Mouse (Mus musculus) adrenal gland, postnatal 10 days (tissue): ENCODE data around the gene Tspan9. TPM values are rescaled to one million over a fixed set of nuclear protein-coding genes. Genes with fewer than 3 reads are reported as not detected.
A peak's percentile ranks its signal among the peaks of the same experiment; 100 is the strongest.

Experiments
- DNase-seq: peaks from one replicate; pipeline ENCODE4 v3.0.0; 2021; ENCODE audit warnings: mixed read lengths
- total RNA-seq, 2 experiments: library from RNA; stranded (reverse); gene quantifications; 2 replicates each; pipeline ENCODE4 v1.2.3; 2021

The Tspan9 gene
- total RNA-seq, 2 experiments from 2014 or later, result 55.8 to 66.3 TPM

DNA sequence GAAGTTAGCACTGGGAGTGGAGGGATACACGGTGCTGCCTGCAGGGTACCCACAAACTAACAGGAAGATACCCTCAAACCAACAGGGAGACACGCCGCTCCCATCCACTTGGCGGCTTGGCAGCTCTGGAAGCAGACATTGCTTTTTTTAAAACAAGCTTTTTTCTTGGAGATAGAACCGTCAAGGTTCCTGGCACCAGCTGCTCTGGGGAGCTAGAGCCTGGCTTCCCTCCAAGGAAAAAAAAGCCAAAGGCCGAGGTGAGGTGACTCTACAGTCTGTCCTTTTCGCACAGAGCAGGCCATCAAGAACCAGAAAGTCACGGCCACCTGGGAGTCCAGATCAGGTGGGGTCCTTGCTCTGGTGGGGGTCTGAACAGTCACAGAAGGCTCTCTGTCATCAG lies 162.2 kb downstream of the Tspan9 start:
- DNase-seq, result peak; percentile 83

DNA sequence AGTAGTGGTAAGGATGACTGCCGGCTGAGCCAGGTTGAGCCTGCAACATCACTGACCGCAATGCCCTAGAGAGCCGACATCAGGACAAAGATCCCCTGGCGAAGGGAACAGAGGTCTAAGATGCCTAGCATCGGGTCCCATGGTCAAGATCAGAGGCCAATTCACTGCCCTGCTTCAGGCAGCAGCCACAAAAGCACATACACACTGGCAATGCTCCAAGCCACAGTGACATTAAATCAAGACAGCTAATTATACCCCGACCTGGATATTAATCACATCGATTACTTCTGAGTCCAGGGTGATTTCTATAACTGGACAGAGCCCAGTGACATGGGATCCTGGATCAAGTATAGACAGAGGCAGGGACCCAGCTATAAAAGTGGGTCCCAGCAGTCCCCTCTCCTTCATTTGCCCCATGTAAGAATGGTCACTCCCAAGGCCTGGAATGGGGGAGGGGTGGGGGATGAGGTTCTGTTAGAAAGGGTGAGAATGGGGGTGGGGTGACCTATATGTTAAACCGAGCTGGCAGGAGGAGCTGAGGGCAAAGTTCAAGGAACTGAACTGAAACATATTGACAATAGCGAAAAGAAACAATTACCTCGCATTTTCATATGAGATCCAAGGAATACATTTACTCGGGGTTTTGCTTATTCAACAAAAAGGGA lies 162.9 kb downstream of the Tspan9 start:
- DNase-seq, result peak; percentile 22

DNA sequence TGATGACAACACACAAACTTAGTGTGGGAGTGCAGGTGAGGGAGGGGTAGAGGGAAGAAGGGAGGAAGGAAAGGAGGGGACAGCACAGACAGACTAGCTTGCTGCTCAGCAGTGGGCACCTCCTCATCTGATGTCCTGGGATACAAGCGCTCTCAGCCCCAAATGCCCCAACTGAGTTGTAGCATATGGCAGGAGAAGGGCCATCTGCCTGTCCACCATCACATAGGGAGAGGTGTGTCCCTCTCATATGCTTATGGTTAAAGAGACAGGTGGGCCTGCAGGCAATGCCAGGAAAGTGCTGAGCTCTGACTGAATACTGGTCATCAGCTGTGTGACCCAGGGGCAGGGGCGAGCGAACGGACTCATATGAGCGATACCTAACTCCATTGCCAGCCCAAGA lies 163.6 kb downstream of the Tspan9 start:
- no peak for DNase-seq

- DNase-seq, result no peak
Observed at GRCm38 (mm10) chr6:127978941-127979340, 164.5 kb downstream of the Tspan9 start.

DNA sequence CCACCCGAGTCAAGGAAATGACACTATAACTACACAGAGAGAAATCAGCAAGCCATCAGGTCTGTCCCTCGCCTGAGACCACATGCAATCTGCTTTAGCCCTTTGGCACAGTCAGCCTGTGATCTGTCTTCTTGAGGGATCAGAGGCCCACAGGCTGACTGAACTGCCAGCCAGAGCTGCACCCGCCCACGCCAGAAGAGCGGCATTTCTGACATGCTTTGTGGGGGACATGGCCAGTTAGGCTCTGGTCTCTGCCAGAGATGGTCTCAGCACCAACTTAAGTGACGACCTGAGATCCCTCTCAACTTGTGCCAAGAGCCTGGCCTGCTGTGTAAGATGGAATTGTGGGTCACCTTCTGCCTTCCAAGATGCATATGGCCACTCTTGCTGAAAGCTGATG lies 166.7 kb downstream of the Tspan9 start:
- DNase-seq, result no peak

- DNase-seq, result peak; percentile 41
Observed at GRCm38 (mm10) chr6:127974000-127974399, 169.4 kb downstream of the Tspan9 start.

DNA sequence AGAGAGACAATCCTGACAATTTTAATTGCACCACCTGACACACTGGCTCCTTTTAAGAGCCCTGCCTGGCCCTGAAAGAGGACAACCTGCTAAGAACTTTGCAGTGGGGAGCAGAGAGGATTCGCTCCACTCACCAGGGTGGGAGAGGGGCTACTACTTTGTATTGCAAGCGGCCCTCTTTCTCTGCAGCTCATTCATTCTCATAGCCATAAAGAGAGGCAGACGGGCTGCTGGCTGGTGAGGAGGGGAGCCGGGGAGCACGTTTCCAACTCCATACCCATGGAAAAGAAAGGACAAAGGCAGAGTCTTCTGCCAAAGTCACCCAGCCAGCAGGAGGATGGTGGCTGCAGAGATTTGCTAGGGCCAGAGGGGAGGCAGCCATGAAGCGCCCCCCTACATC lies 169.8 kb downstream of the Tspan9 start:
- no peak for DNase-seq

GRCm38 (mm10) chr6:127971931-127972330 lies 171.5 kb downstream of the Tspan9 start:
- no peak for DNase-seq

- DNase-seq, result no peak
Observed at GRCm38 (mm10) chr6:127970848-127971247, 172.5 kb downstream of the Tspan9 start.

DNA sequence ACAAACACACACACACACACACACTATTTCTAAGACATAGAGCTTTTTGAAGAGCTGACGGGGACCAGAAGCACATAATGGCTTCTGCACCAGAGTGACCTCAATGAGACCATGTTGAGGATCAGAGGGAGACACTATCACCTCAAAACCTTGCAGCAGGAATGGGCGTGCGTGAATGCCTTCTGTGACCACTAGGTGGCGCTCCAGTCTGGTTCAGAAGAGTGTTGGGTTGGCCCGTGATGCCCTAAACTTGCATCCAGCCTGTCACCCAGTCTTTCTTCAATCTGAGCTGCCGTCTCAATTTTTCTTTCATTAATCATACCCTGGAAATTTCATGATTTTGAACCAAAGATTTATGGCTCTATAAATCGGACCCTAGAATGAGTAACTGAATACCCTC lies 173.3 kb downstream of the Tspan9 start:
- DNase-seq, result peak; percentile 90

DNA sequence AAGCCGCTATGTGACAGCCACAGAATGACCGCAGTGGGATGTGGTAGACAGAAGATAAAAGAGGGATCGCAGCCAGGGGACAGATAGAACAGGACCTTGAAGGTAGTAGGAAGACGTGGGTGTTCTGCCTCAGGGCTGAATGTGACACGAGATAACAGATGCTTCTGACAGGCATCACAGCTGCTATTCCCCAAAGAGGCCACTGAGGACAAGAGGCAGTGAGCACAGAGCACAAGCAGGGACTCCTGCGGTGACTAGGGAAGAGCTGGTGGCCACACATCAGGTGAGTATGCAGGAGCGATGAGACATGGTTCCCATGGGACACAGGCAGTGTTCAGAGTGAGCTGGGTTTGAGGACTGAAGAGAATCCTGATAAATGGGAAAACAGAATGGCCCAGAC lies 173.7 kb downstream of the Tspan9 start:
- DNase-seq, result no peak

DNA sequence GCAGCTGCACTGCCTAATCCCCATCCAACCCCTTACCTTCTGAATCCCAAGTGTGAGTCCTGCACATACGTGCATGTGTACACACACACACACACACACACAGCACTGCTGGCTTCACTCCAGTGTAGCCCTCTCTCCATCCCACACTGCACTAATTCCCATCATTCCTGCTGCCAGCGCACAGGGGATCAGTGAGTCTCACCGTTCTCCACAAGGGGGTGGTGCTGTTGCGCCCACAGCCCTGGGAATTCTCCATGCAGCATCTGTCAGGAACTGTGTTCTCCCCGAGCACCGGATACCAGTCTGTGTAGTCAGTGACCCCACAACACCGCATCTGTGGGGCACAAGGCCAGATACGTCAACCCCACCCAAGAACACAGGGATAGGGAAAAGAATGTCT lies 177.9 kb downstream of the Tspan9 start:
- DNase-seq, result peak; percentile 16

- DNase-seq, result no peak
Observed at GRCm38 (mm10) chr6:127960203-127960602, 183.2 kb downstream of the Tspan9 start.

DNA sequence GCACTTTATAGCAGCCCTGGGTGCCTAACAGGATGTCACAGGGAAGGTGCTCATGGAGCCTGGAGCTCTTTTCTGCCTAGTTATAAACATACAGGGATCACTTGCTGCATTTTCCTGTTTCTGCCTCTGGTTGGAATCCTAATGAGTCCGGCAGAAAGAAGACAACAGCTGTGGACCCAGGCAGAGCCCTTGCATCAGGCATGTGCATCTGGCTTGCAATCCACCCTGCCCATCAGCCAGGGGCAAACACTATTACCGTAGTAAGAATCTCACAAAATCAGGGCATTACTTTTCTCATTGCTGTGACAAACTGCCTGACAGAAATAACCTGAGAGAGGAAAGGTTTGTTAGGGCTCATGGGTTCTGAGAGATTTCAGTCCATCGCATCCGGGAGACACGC lies 187.2 kb downstream of the Tspan9 start:
- no peak for DNase-seq

DNA sequence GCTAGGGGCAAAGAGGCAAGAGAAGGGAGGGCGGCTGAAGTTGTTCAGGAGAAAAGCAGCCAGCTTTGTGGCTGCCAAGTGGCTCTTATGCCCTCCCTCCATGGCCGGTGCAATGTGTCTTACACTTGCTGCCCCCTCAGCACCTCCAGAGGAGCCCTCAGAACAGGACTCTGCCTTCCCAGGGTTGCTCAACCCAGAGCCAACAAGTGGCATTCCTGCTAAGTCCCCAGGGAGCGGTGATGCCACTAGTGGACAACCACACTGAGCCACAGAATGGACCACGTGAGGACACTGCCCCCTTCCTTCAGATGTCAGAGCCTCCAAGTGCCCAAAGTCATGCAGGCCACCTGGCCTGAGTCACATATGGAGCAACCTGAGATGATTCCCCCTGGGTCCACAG lies 190.3 kb downstream of the Tspan9 start:
- DNase-seq, result no peak

DNA sequence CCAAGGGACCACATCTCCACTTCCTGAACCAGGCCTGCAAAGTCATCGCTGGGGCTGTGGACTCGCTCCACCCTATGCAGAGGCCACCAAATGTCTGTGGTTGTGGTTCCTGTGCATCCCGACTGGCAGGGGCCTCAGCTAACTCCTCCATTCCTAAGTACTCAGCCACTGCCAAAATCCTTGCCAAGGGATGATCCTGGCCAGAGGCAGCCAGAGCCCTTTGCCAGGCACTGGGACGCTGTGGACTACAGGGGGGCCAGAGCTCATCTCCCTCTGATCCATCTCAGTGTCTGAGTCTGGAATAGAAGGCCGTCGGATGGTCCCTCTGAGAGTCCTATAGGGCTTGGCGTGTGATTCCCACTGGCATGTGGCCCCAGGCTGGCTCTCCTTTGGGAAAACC lies 193.5 kb downstream of the Tspan9 start:
- no peak for DNase-seq

GRCm38 (mm10) chr6:127948656-127949055 lies 194.7 kb downstream of the Tspan9 start:
- no peak for DNase-seq

DNA sequence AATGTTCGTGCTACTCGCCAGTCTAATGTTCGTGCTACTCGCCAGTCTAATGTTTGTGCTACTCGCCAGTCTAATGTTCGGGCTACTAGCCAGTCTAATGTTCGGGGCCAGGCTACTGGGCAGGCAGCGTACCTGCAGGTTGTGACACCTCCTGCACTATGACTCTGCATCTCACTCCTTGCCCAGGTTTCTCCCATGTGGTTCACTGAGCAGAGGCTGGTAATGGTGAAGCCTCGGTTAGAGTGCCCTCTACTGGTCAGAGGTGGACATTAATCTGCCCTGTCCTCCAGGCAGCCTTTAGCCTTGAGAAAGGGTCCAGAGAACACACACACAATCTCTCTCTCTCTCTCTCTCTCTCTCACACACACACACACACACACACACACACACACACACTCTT lies 197.7 kb downstream of the Tspan9 start:
- DNase-seq, result peak; percentile 84

- DNase-seq, result peak; percentile 44
Observed at GRCm38 (mm10) chr6:127942421-127942820, 201.0 kb downstream of the Tspan9 start.

- no peak for DNase-seq
Observed at GRCm38 (mm10) chr6:127935105-127935504, 208.3 kb downstream of the Tspan9 start.

- no peak for DNase-seq
Observed at GRCm38 (mm10) chr6:127933841-127934240, 209.6 kb downstream of the Tspan9 start.

GRCm38 (mm10) chr6:127932697-127933096 lies 210.7 kb downstream of the Tspan9 start:
- DNase-seq, result no peak

GRCm38 (mm10) chr6:127928682-127929081 lies 214.7 kb downstream of the Tspan9 start:
- DNase-seq, result no peak

DNA sequence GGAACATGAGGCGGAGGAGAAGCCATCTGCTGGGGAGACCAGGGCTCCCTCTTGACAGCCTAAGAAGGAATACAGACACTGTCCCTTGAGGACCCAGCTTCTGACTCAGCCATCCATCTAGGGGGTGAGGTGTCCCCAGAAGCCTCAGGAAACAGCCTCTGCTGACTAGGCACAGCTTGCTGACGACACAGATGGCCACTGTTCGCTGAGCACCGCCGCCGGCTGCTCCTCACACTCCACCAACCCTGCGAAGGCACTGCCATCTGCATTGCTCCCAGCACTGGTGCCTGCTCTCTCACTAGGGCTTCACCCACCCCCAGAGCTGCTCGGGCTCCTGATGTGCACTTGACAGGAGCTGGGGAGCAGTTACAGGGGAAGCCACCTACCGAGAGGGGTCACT lies 217.5 kb downstream of the Tspan9 start:
- no peak for DNase-seq

- DNase-seq, result no peak
Observed at GRCm38 (mm10) chr6:127924750-127925149, 218.6 kb downstream of the Tspan9 start.
